Mouse (Mus musculus): Measurements from ENCODE around the gene Raet1e. TPM values are rescaled to one million over a fixed set of nuclear protein-coding genes. Genes with fewer than 3 reads are reported as not detected.
A peak's percentile ranks its signal among the peaks of the same experiment; 100 is the strongest.
"Not testable (repeated sequence)": the region's sequence is repeated elsewhere in the genome, so short reads cannot be mapped to it uniquely, and the experiment has no call there.

Gene Raet1e
- not detected for total RNA-seq (2021)
- long read RNA-seq, experiment 1, partial matches to known transcripts = 0 of 32 reads
- long read RNA-seq, experiment 1, other reads (novel, unspliced or antisense) = 32 of 32 reads
- long read RNA-seq, experiment 2, partial matches to known transcripts = 0 of 36 reads
- long read RNA-seq, experiment 2, other reads (novel, unspliced or antisense) = 36 of 36 reads

- DNase-seq = peak; percentile 33
Measured at GRCm38 (mm10) chr10:22158310-22158999, at the start of gene Raet1e, which contains the start of gene H60b. Raet1e (plus strand) TSS chr10:22158569. H60b (plus strand) TSS chr10:22158586.

- peak; percentile 60 for DNase-seq
Measured at GRCm38 (mm10) chr10:22140665-22141280, 17.6 kb upstream of the Raet1e start.

GRCm38 (mm10) chr10:22142194-22142593 is 16.2 kb upstream of the Raet1e start:
- DNase-seq = peak; percentile 19

GRCm38 (mm10) chr10:22142926-22143325 is 15.4 kb upstream of the Raet1e start:
- DNase-seq = no peak

GRCm38 (mm10) chr10:22148441-22149072 is 9.8 kb upstream of the Raet1e start:
- DNase-seq = peak; percentile 67

GRCm38 (mm10) chr10:22149073-22149690 is 9.2 kb upstream of the Raet1e start, which contains the start of gene E030030I06Rik:
E030030I06Rik (minus strand) TSS chr10:22149270.
- no peak for DNase-seq

GRCm38 (mm10) chr10:22149691-22150465 is 8.5 kb upstream of the Raet1e start:
- DNase-seq = no peak

- no peak for DNase-seq
Measured at GRCm38 (mm10) chr10:22150593-22150992, 7.8 kb upstream of the Raet1e start.

- not testable (repeated sequence) for DNase-seq
Measured at GRCm38 (mm10) chr10:22151056-22151862, 7.1 kb upstream of the Raet1e start.

- not testable (repeated sequence) for DNase-seq
Measured at GRCm38 (mm10) chr10:22151863-22152640, 6.3 kb upstream of the Raet1e start.

GRCm38 (mm10) chr10:22153147-22153690 is 5.2 kb upstream of the Raet1e start:
- not testable (repeated sequence) for DNase-seq

GRCm38 (mm10) chr10:22154127-22154526 is 4.2 kb upstream of the Raet1e start:
- DNase-seq = not testable (repeated sequence)

GRCm38 (mm10) chr10:22154871-22155799 is 3.2 kb upstream of the Raet1e start:
- no peak for DNase-seq

- DNase-seq = no peak
Measured at GRCm38 (mm10) chr10:22159131-22159561, 777 bp downstream of the Raet1e start.

GRCm38 (mm10) chr10:22159581-22160140 is 1.3 kb downstream of the Raet1e start:
- no peak for DNase-seq

GRCm38 (mm10) chr10:22163279-22163678 is 4.9 kb downstream of the Raet1e start:
- not testable (repeated sequence) for DNase-seq

- peak; percentile 24 for DNase-seq
Measured at GRCm38 (mm10) chr10:22163705-22164583, 5.6 kb downstream of the Raet1e start.
